Mouse (Mus musculus) spleen, postnatal 14 days (tissue): ENCODE measurements around the gene Sh2d5.

Source experiments
- DNase-seq, 2 experiments: peaks; one replicate each; pipeline ENCODE4 v3.0.0; 2021 to 2022; ENCODE audit warnings: low spot score in 2 of 2

Sh2d5 gene

GRCm38 (mm10) chr4:138259482-138259881, 9.3 kb downstream of the Sh2d5 start:
- DNase-seq, result no peak

DNA sequence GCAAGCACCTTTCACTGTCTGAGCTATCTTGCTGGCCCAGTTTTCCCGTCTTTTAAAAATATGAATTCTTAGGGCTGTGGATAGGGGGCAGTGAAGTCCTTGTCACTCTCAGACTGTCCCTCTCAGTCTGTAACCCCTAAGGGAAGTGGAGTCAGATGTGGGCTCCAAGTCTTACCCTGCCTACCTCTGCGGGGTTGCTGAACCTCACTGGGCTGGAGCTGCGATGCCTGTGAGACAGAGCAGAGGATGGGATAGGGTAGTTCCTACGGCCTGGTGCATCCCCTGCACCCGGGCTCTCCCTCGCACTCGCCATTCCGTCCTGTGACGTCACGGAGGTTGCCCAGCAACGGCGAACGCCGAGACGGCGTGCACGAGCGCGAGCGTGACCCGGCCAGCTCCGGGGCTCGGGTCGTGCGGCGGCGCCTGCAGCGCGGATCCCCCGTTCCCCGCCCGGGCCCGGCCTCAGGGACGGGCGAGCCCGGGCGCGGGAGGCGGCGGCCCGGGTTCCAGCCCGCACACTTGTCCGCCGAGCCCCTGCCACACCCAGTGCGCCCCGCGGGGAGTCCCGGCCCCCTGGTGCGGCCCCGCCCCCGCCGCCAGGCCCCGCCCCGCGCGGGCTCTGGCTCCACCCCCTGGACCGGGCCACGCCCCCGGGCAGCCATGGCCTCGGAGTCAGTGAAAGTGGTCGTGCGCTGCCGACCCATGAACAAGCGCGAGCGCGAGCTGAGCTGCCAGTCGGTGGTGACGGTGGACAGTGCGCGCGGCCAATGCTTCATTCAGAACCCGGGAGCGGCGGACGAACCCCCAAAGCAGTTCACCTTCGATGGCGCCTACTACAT, 11.9 kb downstream of the Sh2d5 start:
- DNase-seq, result peak; percentile 68 to 84

- DNase-seq, result no peak
These were observed 17.7 kb downstream of the Sh2d5 start for GRCm38 (mm10) chr4:138267869-138268268.

- DNase-seq, result no peak
These were observed 22.1 kb downstream of the Sh2d5 start for GRCm38 (mm10) chr4:138272011-138272997.

DNA sequence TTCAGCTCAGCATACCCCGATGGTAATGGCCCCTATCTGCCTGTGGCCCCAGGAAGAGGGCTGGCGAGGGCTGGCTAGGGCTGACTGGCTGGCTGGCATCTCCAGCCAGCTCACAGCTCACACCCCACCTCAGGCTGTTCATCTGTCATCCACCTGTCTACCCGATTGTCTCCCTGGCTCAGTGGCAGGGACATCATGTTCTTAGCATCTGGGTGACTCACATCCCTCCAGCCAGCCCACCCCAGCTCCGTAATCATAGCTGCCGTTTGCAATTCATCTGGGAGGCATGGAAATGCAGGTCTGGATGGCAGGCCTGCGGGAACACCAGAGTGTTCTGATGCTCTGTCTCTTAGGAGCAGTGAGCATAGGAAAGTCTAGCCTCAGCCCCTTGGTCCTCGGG, 28.1 kb downstream of the Sh2d5 start:
- no peak for DNase-seq

DNA sequence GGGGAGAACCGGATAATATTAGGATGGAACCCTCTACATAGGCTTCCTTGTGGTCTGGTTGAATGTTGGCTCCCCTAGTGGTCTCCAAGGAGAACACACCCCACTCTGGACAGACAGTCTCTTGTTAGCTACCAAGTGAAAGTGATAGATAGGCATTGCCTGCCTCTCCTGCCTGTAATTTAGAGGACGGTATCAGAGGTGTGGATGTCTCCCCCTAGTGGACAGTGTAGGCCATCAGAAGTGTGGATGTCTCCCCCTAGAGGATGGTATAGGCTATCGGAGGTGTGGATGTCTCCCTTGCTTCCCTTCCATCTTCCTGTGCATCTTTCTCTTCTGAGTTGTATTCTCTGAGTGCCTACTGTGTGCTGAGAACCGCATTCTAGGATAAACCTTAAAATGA, 32.6 kb downstream of the Sh2d5 start:
- peak in 1 of 2 experiments; percentile 60 for DNase-seq

DNA sequence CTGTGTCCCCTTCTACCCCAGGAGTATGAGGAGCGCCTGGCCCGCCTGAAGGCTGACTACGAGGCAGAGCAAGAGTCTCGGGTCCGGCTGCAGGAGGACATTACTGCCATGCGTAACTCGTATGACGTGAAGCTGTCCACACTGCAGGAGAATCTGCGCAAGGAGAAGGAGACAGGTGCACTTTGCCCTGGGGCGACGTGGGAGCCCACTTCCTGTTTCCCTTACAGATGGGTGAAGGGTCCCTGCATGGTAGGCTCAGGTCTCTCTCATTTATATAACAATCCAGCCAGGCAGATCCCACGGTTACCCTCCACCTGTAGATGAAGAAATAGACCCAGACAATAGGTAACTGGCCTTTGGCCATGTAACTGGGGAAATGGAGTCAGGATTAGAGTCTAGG, 36.2 kb downstream of the Sh2d5 start:
- no peak for DNase-seq

DNA sequence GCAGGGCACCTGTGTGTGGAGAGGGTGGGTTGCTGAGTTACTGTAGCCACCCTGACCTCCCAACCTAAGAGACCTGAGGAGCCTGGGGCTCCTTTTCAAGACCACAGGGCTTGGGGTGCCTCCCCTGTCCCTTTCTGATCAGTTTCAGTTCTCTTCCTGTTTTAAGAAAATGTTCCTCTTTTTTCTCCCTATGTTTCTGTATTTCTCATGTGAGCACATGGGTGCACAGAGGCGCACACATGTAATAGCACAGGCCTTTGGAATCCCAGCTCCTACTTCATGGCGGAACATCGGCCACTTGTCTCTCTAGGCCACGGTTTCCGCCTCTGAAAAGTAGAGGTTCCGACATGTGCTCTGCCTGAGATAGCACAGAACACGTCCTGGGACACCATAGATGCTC, 38.5 kb downstream of the Sh2d5 start:
- no peak for DNase-seq

DNA sequence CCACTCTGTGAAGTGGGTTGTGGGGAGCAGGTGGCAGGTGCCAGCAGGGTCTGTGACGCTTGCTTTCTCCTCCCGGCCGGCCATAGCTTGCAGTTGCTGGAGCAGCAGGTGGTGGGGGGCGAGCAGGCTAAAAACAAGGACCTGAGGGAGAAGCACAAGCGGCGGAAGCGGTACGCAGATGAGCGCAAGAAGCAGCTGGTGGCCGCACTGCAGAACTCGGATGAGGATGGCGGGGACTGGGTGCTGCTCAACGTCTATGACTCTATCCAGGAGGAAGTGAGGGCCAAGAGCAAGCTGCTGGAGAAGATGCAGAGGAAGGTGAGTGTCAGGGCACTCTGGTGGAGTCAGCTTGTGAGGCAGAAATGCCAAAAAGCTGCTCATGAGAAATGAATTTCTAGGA, 41.8 kb downstream of the Sh2d5 start:
- no peak for DNase-seq

DNA sequence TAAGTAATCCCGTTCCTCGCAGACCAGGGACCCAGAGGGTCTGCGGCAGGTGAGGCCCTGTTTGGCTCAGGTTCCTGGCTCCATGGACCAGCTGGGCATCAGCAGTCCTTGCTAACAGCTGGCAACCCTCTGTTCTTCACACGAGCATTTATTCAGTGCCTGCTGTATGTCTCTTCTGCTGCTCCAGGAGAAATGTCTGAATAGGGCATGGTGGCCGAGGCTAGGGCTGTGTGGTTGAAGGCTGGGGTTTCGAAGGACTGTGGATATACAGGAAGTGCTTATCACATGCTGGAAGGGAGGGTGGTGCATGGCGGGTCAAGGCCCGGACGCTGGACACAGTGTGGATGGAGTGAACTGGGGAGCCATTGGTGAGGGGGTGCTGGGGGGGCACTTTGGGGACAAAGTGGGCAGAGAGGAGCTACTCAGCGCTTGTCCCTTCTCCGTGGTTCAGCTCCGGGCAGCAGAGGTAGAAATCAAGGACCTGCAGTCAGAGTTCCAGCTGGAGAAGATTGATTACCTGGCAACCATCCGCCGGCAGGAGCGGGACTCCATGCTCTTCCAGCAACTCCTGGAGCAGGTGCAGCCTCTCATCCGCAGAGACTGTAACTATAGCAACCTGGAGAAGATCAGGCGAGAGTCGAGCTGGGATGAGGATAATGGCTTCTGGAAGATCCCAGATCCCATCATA, 43.2 kb downstream of the Sh2d5 start:
- DNase-seq, result no peak

DNA sequence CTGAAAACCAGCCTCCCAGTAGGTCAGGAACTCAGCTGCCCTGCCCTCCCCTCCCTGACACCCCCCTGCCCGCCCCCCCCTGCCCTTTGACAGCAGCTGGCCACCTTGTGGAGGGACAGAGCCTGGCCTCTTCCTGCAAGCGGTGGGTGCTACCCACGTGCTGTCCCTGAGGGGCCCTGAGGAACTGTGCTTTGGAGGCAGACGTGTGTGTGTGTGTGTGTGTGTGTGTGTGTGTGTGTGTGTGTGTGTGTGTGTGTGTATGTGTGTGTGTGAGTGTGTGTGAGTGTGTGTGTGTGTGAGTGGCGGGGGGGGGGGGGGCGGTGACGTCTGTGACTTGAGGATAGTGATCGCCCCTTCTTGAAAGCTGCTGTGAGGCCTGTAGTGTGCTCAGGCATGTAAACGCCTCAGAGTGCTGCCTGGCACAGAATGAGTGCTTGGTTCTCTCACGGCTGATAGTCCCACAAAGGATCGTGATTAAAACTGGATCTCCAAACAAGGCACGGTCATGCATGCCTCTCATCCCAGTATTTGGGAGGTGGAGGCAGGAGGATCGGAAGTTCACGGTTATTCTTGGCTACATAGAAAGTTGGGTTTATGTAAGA, 43.8 kb downstream of the Sh2d5 start:
- no peak for DNase-seq

DNA sequence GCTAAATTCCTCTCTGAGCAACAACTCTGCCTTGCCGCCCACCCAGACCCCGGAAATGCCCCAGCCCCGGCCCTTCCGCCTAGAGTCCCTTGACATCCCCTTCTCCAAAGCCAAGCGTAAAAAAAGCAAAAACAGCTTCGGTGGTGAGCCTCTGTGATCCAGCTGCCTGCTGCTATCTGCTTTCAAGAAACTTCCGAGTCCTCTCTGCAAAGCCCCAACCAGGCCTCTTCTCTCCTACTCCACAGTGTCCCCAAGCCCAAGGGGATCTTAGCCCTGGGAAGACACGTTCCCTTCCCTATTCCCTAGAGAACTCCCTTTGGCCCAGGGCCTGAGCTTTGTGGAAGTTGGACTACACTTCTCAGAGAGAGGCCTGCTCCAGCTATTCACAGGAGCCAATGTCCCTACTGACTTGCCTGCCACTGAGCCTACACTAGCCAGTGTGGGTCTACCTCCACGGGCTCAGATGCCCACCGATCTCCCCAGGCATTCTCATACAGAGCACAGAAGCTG, 51.1 kb downstream of the Sh2d5 start:
- no peak for DNase-seq

GRCm38 (mm10) chr4:138303011-138303410, 52.8 kb downstream of the Sh2d5 start:
- no peak for DNase-seq

- DNase-seq, result no peak
These were observed 53.5 kb downstream of the Sh2d5 start for GRCm38 (mm10) chr4:138303742-138304141.

DNA sequence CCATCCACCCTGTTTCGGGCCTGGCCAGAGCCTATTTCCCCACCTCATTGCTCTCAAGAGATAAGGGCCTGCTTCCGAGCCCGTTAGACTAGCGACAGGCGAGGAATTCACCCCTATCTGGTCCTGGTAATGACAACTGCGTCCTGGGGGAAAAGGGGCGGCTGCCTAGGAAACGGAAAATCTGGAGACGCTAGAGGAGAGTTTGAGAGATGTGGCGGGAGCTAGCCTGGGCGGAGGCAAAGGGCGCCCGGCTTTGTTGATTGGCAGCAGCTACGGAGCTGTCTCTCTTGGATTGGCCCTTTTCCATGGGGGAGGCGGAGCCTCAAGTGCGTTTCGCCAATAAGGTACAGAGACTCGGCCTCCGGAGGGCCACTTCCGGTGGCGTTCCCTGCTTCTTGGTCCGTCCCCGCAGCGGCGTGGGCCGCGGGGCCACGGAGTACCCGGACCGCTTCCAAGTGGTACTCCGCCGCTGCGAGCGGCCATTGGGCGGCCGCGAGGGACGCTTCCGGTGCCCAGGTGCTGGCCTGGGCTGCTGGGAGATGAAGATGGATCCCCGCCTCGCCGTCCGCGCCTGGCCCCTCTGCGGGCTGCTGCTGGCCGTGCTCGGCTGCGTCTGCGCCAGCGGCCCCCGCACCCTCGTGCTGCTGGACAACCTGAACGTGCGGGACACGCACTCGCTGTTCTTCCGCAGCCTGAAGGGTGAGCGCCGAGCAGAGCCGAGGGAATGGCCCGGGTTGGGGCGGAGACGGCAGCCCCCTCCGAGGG, 54.3 kb downstream of the Sh2d5 start, which contains the start of gene Ddost:
Ddost (plus strand) TSS at position 391 of the 765 bp plus-strand sequence.
- peak; percentile 90 to 96 for DNase-seq

DNA sequence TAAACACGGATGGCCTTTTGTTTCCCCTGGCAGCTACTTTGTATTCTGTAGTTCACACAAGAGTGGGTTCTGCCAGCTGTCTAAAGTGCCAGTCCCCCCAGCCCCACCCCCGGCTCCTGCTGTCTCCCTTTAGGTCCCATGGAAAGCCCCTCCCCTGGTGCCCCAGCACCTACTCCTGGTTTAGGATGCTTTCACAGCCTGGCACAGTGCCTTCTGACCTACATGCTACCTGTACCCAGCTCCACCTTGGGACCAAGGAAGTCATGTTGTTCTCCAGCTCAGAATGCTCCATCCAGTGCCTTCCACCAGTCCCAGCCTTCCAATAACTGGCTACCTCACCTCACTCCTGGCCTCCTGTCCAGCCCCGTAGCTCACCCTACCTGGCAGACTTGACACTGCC, 56.8 kb downstream of the Sh2d5 start:
- DNase-seq, result no peak

DNA sequence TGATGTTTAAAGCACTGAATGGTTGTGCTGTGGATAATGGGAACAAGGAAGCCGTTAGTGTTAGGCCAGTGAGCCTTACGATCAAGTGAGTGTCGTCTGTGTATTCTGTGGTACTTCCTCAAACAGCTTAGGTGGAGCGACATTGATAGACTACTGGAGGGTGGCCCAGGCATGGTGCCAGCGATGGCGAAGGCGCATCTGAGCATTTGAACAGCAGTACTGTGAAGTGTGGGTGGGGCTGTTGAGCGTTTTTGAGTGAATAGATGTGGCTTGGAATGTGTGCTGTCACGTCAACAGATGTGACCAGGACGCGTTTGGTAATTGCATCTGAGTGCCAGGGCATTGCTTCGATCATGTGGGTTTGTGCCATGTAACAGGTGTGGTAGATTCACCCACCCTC, 57.5 kb downstream of the Sh2d5 start:
- DNase-seq, result no peak

- DNase-seq, result no peak
These were observed 60.2 kb downstream of the Sh2d5 start for GRCm38 (mm10) chr4:138310311-138310910.
